Mouse (Mus musculus) adrenal gland, postnatal 10 days (tissue): Measurements from ENCODE around the gene Mtnr1a. TPM values are rescaled to one million over a fixed set of nuclear protein-coding genes. Genes with fewer than 3 reads are reported as not detected.

Experiments
- DNase-seq: peaks from one replicate; pipeline ENCODE4 v3.0.0; 2021; ENCODE audit warnings: mixed read lengths
- total RNA-seq, 2 experiments: library from RNA; stranded (reverse); gene quantifications; 2 replicates each; pipeline ENCODE4 v1.2.3; 2021

Gene Mtnr1a
- total RNA-seq, 2 experiments from 2014 or later = 0.15 TPM; not detected in 1

GRCm38 (mm10) chr8:45110064-45110812 lies 41.3 kb downstream of the Mtnr1a start:
- DNase-seq = no peak

GRCm38 (mm10) chr8:45110813-45111104 lies 41.8 kb downstream of the Mtnr1a start:
- no peak for DNase-seq

DNA sequence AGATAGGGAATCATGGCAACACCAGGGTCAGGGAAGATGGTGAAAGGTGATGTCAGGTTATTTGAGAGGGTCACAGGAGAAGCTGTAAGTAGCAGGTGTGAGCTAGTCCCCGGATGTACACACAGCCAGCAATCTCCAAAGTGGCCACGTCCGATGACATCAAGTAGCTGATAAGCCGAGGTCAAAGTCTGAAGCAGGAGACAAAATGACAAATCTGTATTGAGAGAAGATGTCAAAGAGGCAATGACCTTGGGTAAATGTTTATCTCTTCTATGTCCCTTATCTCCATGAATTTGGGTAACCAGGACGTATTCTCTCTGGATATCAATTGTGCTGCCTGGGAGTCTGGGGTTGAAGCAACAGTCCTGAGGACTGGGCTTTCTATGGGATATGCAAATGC lies 42.9 kb downstream of the Mtnr1a start:
- DNase-seq = no peak

DNA sequence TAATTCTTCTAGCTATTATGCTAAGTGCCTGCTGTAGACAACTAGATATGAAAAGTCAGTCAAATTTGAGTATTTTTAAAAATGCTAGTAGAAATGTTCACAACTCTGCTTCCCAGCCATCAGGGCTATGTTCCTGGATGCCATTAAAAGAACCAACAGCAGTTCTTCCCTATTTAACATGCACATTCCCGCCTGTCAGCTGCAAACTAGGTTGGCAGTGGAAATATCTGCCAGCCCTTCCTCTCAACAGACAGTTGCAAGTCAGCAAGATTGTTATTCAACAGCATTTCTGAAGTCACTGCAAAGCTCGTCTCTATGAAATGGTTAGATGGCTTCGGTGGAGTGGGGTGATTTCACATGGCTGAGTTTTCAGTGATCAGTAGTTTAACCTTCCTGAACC lies 48.7 kb downstream of the Mtnr1a start:
- no peak for DNase-seq

DNA sequence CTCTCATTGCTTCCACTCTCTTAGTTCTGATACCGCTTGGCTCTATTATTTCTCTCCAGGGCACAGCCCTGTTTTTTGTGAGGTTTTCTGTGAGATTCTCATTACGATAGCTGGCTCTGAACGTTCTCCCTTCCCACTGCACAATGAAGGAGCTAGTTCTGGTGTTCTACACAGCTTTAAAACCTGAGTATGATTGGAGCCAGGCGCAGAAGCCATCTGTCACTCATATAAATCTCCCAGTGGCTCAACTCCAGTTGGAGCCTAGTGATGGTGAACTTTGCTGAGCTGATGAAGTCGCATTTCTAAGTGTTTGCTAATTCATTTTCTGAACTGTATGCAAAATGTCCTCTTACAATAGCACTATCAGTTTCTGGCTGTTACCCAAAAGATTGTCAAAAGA lies 56.7 kb downstream of the Mtnr1a start:
- DNase-seq = no peak

Other genes with a start within 250 kb of the Mtnr1a start
- gene Fat1, start 133.7 kb upstream of the Mtnr1a start, total RNA-seq = 10 to 100 TPM; 49.8 to 60.2 TPM
- gene F11, start 192.9 kb downstream of the Mtnr1a start, total RNA-seq = 10 to 100 TPM; 10.4 to 24.4 TPM
- 10 to 100 TPM in 1 of 2 experiments, 1 to 10 TPM in 1; 5.3 to 11.7 TPM for gene Klkb1, start 225.7 kb downstream of the Mtnr1a start, total RNA-seq
- gene Gm45753, start 239.3 kb downstream of the Mtnr1a start, total RNA-seq = 10 to 100 TPM in 1 of 2 experiments, 1 to 10 TPM in 1; 5.7 to 10.9 TPM